In genomic region chr11:62643681-62644363, GRCm38 (mm10) we compare ENCODE assay signal across 12 mouse cellular contexts. TPM values are rescaled to one million over a fixed set of nuclear protein-coding genes. Genes with fewer than 3 reads are reported as not detected.
DNase-seq lines count a peak whose midpoint lies in the region; ATAC-seq and TF ChIP-seq lines count a peak whose summit lies in the region.
"Had no signal": no experiment of that assay in that cellular context is flagged by ENCODE, and none has a peak within 500 bp of the region (broad histone marks: within the 10 kb centered on the region; RNA-seq: fewer than 3 reads in every experiment).

No protein-coding gene starts in this region.

- H3K4me2 ChIP-seq in embryonic facial prominence, embryonic 13.5 days, result no peak overlapping the region
- no peak overlapping the region for H3K4me2 ChIP-seq in heart, postnatal 0 days (ENCODE audit: low read depth, low read length)
- H3K4me2 ChIP-seq in midbrain, embryonic 15.5 days, result no peak overlapping the region
- H3K4me2 ChIP-seq in midbrain, postnatal 0 days (ENCODE audit: low read depth, low read length, poor library complexity, severe bottlenecking), result no peak overlapping the region
- no peak overlapping the region for H3K4me2 ChIP-seq in stomach, postnatal 0 days (replicated peaks; ENCODE audit: low read depth)
- H3K4me2 ChIP-seq: embryonic facial prominence, embryonic 12.5 days; limb, embryonic 15.5 days had no signal

- H3K27ac ChIP-seq in embryonic facial prominence, embryonic 13.5 days, result 0 out of 2 replicates have a peak overlapping the region, but pooled peaks have one; percentile 19
- no peak overlapping the region for H3K27ac ChIP-seq in embryonic facial prominence, embryonic 10.5 days (replicated peaks)
- H3K27ac ChIP-seq in heart, postnatal 0 days (ENCODE audit: low read depth), result peak overlapping the region; percentile 95
- H3K27ac ChIP-seq in midbrain, embryonic 15.5 days, result peak overlapping the region; percentile 27; the same call in 1 of the 2 replicates
- no peak overlapping the region for H3K27ac ChIP-seq in midbrain, postnatal 0 days (ENCODE audit: low read depth, low read length)
- H3K27ac ChIP-seq in stomach, postnatal 0 days (replicated peaks), result peak overlapping the region; percentile 76
- H3K27ac ChIP-seq: embryonic facial prominence, embryonic 12.5 days had no signal

- intact Hi-C loops in heart, postnatal 14 days (cut with DNase I), result no loop called here

- H3K9ac ChIP-seq in embryonic facial prominence, embryonic 13.5 days, result no peak overlapping the region
- H3K9ac ChIP-seq in heart, postnatal 0 days (replicated peaks; ENCODE audit: low read depth, low read length), result no peak overlapping the region
- H3K9ac ChIP-seq in midbrain, embryonic 15.5 days, result no peak overlapping the region
- no peak overlapping the region for H3K9ac ChIP-seq in midbrain, postnatal 0 days (replicated peaks; ENCODE audit: low read length, poor library complexity, severe bottlenecking)
- no peak overlapping the region for H3K9ac ChIP-seq in stomach, postnatal 0 days (ENCODE audit: low read length)
- H3K9ac ChIP-seq: embryonic facial prominence, embryonic 12.5 days; limb, embryonic 15.5 days had no signal

- no peak overlapping the region for H3K4me3 ChIP-seq in embryonic facial prominence, embryonic 13.5 days
- no peak overlapping the region for H3K4me3 ChIP-seq in embryonic facial prominence, embryonic 10.5 days
- H3K4me3 ChIP-seq in heart, postnatal 0 days (ENCODE audit: low read depth, low read length), result no peak overlapping the region
- H3K4me3 ChIP-seq in midbrain, embryonic 15.5 days, result no peak overlapping the region
- H3K4me3 ChIP-seq in midbrain, postnatal 0 days (ENCODE audit: low read depth, low read length), result no peak overlapping the region
- H3K4me3 ChIP-seq in stomach, postnatal 0 days (ENCODE audit: low read depth, low read length), result no peak overlapping the region
- H3K4me3 ChIP-seq: embryonic facial prominence, embryonic 12.5 days; limb, embryonic 15.5 days; megakaryocyte, embryonic 14.5 days had no signal

- TF ChIP-seq CTCF in heart, postnatal 0 days (IDR thresholded peaks at IDR 0.05; ENCODE audit: low read depth), result no peak
- TF ChIP-seq CTCF in midbrain, postnatal 0 days (IDR thresholded peaks at IDR 0.05), result no peak
- no peak for TF ChIP-seq CTCF in stomach, postnatal 0 days (IDR thresholded peaks at IDR 0.05; ENCODE audit: low read depth)

- peaks cover 65% of the 10 kb centered on the region for H3K4me1 ChIP-seq in embryonic facial prominence, embryonic 13.5 days
- H3K4me1 ChIP-seq in embryonic facial prominence, embryonic 10.5 days, result peaks cover 66% of the 10 kb centered on the region
- peaks cover 80% of the 10 kb centered on the region for H3K4me1 ChIP-seq in heart, postnatal 0 days (ENCODE audit: control insufficient read depth, insufficient read depth)
- peaks cover 50% of the 10 kb centered on the region for H3K4me1 ChIP-seq in midbrain, embryonic 15.5 days
- H3K4me1 ChIP-seq in midbrain, postnatal 0 days (ENCODE audit: insufficient read depth, low read length), result peaks cover 26% of the 10 kb centered on the region
- peaks cover 18% of the 10 kb centered on the region for H3K4me1 ChIP-seq in stomach, postnatal 0 days (replicated peaks; ENCODE audit: control insufficient read depth, insufficient read depth)

- H3K27me3 ChIP-seq in embryonic facial prominence, embryonic 13.5 days, result no peaks in the 10 kb centered on the region
- H3K27me3 ChIP-seq in embryonic facial prominence, embryonic 10.5 days (replicated peaks; ENCODE audit: low read depth, poor library complexity, severe bottlenecking), result no peaks in the 10 kb centered on the region
- no peaks in the 10 kb centered on the region for H3K27me3 ChIP-seq in heart, postnatal 0 days (ENCODE audit: control insufficient read depth, insufficient read depth, low read length)
- no peaks in the 10 kb centered on the region for H3K27me3 ChIP-seq in midbrain, embryonic 15.5 days (replicated peaks)
- H3K27me3 ChIP-seq in midbrain, postnatal 0 days (ENCODE audit: insufficient read depth, low read length), result no peaks in the 10 kb centered on the region
- no peaks in the 10 kb centered on the region for H3K27me3 ChIP-seq in stomach, postnatal 0 days (ENCODE audit: control insufficient read depth, insufficient read depth, low read length)
- H3K27me3 ChIP-seq: embryonic facial prominence, embryonic 12.5 days; limb, embryonic 15.5 days had no signal

- H3K36me3 ChIP-seq in embryonic facial prominence, embryonic 13.5 days, result no peaks in the 10 kb centered on the region
- peaks cover 25% of the 10 kb centered on the region for H3K36me3 ChIP-seq in embryonic facial prominence, embryonic 10.5 days (replicated peaks)
- no peaks in the 10 kb centered on the region for H3K36me3 ChIP-seq in heart, postnatal 0 days (replicated peaks; ENCODE audit: control insufficient read depth, insufficient read depth, low read length)
- H3K36me3 ChIP-seq in midbrain, embryonic 15.5 days (replicated peaks), result no peaks in the 10 kb centered on the region
- no peaks in the 10 kb centered on the region for H3K36me3 ChIP-seq in midbrain, postnatal 0 days (ENCODE audit: insufficient read depth, low read length)
- H3K36me3 ChIP-seq in stomach, postnatal 0 days (ENCODE audit: control insufficient read depth, insufficient read depth, low read length), result no peaks in the 10 kb centered on the region
- H3K36me3 ChIP-seq: embryonic facial prominence, embryonic 12.5 days had no signal

- WGBS in embryonic facial prominence, embryonic 13.5 days, result 85% methylated on average over 10 of the region's 10 CpGs
- 87% methylated on average over 10 of the region's 10 CpGs for WGBS in embryonic facial prominence, embryonic 10.5 days
- 37% methylated on average over 10 of the region's 10 CpGs for WGBS in heart, postnatal 0 days
- WGBS in midbrain, embryonic 15.5 days, result 87% methylated on average over 10 of the region's 10 CpGs
- WGBS in midbrain, postnatal 0 days, result 87% methylated on average over 10 of the region's 10 CpGs
- WGBS in stomach, postnatal 0 days, result 76% methylated on average over 10 of the region's 10 CpGs

- no peak for TF ChIP-seq EP300 in heart, postnatal 0 days (IDR thresholded peaks at IDR 0.05; ENCODE audit: low read depth)
- no peak for TF ChIP-seq EP300 in stomach, postnatal 0 days (optimal IDR thresholded peaks at IDR 0.05)

- no peak for DNase-seq in embryonic facial prominence, embryonic 10.5 days (ENCODE audit: low spot score)
- DNase-seq in heart, postnatal 0 days (ENCODE audit: low spot score), result no peak
- DNase-seq in heart, postnatal 14 days, result no peak
- no peak for DNase-seq in midbrain, postnatal 0 days (ENCODE audit: low spot score)
- no peak for DNase-seq in stomach, postnatal 0 days (ENCODE audit: low spot score)
- DNase-seq: thymus, postnatal 4 days had no signal

- no peaks in the 10 kb centered on the region for H3K9me3 ChIP-seq in embryonic facial prominence, embryonic 13.5 days
- no peaks in the 10 kb centered on the region for H3K9me3 ChIP-seq in embryonic facial prominence, embryonic 10.5 days
- H3K9me3 ChIP-seq in heart, postnatal 0 days (replicated peaks; ENCODE audit: control insufficient read depth, low read length), result no peaks in the 10 kb centered on the region
- H3K9me3 ChIP-seq in midbrain, embryonic 15.5 days, result no peaks in the 10 kb centered on the region
- no peaks in the 10 kb centered on the region for H3K9me3 ChIP-seq in midbrain, postnatal 0 days (ENCODE audit: low read length)
- H3K9me3 ChIP-seq in stomach, postnatal 0 days (ENCODE audit: control insufficient read depth, low read length), result no peaks in the 10 kb centered on the region
- H3K9me3 ChIP-seq: embryonic facial prominence, embryonic 12.5 days; limb, embryonic 15.5 days; megakaryocyte, embryonic 14.5 days had no signal

- no peak for ATAC-seq in embryonic facial prominence, embryonic 13.5 days (ENCODE audit: insufficient number of reproducible peaks, insufficient read depth, low FRiP score, low TSS enrichment, low read depth)
- ATAC-seq in heart, postnatal 0 days (ENCODE audit: insufficient read depth, low read depth), result no peak
- no peak for ATAC-seq in midbrain, embryonic 15.5 days (replicated peaks)
- ATAC-seq in midbrain, postnatal 0 days (ENCODE audit: low FRiP score), result no peak
- peak; percentile 2; the same call in 1 of the 2 replicates for ATAC-seq in stomach, postnatal 0 days (ENCODE audit: low FRiP score, low TSS enrichment)
- ATAC-seq in erythroblast, adult 5-6 weeks (replicated peaks; ENCODE audit: low FRiP score, poor library complexity, severe bottlenecking), result no peak

RNA-seq across cellular contexts. Expression of gene Lrrc75a, which starts 4.5 kb away (rescaled TPM):
- polyA plus RNA-seq in embryonic facial prominence, embryonic 13.5 days (2015; fragmentation: Nextera tagmentation; extraction: Ambion mirVana), result 14.0 and 18.4 TPM in 2 replicates
- polyA plus RNA-seq in embryonic facial prominence, embryonic 10.5 days (2016; fragmentation: Nextera tagmentation; extraction: Ambion mirVana), result 11.2 and 12.9 TPM in 2 replicates
- 33.6 and 33.9 TPM in 2 replicates for total RNA-seq in heart, postnatal 0 days (2014; rRNA removed; ENCODE audit: low replicate concordance)
- polyA plus RNA-seq in heart, postnatal 0 days (2015; fragmentation: Nextera tagmentation; extraction: Ambion mirVana), result 9.3 and 9.6 TPM in 2 replicates
- total RNA-seq in heart, postnatal 14 days (2021), result 1 to 10 TPM; 6.3 to 7.9 TPM
- 12.1 and 12.4 TPM in 2 replicates for polyA plus RNA-seq in midbrain, embryonic 15.5 days (2015; fragmentation: Nextera tagmentation; extraction: Ambion mirVana)
- total RNA-seq in midbrain, postnatal 0 days (2014; rRNA removed), result 23.3 and 25.9 TPM in 2 replicates
- 6.9 and 7.4 TPM in 2 replicates for polyA plus RNA-seq in midbrain, postnatal 0 days (2015; fragmentation: Nextera tagmentation; extraction: Ambion mirVana)
- polyA plus RNA-seq in stomach, postnatal 0 days (2015; fragmentation: Nextera tagmentation; extraction: Ambion mirVana), result 7.3 and 8.4 TPM in 2 replicates
- not detected in 2 replicates for total RNA-seq in erythroblast, adult 5-6 weeks (2015; ENCODE audit: low replicate concordance)
- 0.84 and 1.5 TPM in 2 replicates for total RNA-seq in erythroblast, adult 5-6 weeks (2017; ENCODE audit: low replicate concordance)

RNA-seq across cellular contexts. Expression of gene Mmgt2, which starts 4.6 kb away (rescaled TPM):
- polyA plus RNA-seq in embryonic facial prominence, embryonic 13.5 days (2015; fragmentation: Nextera tagmentation; extraction: Ambion mirVana), result 60.4 and 64.0 TPM in 2 replicates
- polyA plus RNA-seq in embryonic facial prominence, embryonic 10.5 days (2016; fragmentation: Nextera tagmentation; extraction: Ambion mirVana), result 41.9 and 44.2 TPM in 2 replicates
- 11.1 and 36.0 TPM in 2 replicates for total RNA-seq in heart, postnatal 0 days (2014; rRNA removed; ENCODE audit: low replicate concordance)
- polyA plus RNA-seq in heart, postnatal 0 days (2015; fragmentation: Nextera tagmentation; extraction: Ambion mirVana), result 38.9 and 40.6 TPM in 2 replicates
- 10 to 100 TPM in 1 of 2 experiments, 1 to 10 TPM in 1; 10.0 to 10.3 TPM for total RNA-seq in heart, postnatal 14 days (2021)
- 21.6 and 23.3 TPM in 2 replicates for polyA plus RNA-seq in midbrain, embryonic 15.5 days (2015; fragmentation: Nextera tagmentation; extraction: Ambion mirVana)
- 24.0 and 58.3 TPM in 2 replicates for total RNA-seq in midbrain, postnatal 0 days (2014; rRNA removed)
- 22.7 and 23.4 TPM in 2 replicates for polyA plus RNA-seq in midbrain, postnatal 0 days (2015; fragmentation: Nextera tagmentation; extraction: Ambion mirVana)
- 30.2 and 35.9 TPM in 2 replicates for polyA plus RNA-seq in stomach, postnatal 0 days (2015; fragmentation: Nextera tagmentation; extraction: Ambion mirVana)
- 1.3 and 1.5 TPM in 2 replicates for total RNA-seq in erythroblast, adult 5-6 weeks (2015; ENCODE audit: low replicate concordance)
- total RNA-seq in erythroblast, adult 5-6 weeks (2017; ENCODE audit: low replicate concordance), result 2.8 TPM in 1 of 2 replicates, not detected in the other

Comparison
In these comparisons a context has a peak if more than half of its experiments do, and no peak if none do; other contexts are left out.
1. H3K27ac ChIP-seq: peak in embryonic facial prominence, embryonic 13.5 days (single experiment), heart, postnatal 0 days (single experiment), midbrain, embryonic 15.5 days (single experiment) and stomach, postnatal 0 days (single experiment); none in embryonic facial prominence, embryonic 10.5 days (single experiment) and midbrain, postnatal 0 days (single experiment).